Mouse (Mus musculus): ENCODE results near the gene Snip1.

Snip1 gene

DNA sequence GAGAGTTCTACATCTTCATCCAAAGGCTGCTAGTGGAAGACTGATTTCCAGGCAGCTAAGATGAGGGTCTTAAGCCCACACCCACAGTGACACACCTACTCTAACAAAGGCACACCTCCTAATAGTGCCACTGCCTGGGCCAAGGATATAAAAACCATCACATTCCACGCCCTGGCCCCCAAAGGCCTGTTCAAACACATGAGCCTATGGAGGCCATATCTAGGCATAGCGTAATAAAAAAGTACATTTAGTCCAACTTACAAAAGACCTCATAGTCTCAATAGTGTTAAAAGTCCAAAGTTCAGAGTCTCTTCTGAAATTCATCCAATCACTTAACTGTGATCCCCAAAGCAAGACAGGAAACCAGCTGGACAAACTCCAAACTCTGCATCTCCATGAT lies 12.2 kb downstream of the Snip1 start:
- Histone ChIP-seq H3K36me3 (ENCODE audit: control insufficient read depth, insufficient read depth, low read length, poor library complexity, severe bottlenecking) (no peaks in the 10 kb centered on the region; the same call in none of the 2 replicates), H3K27me3 (ENCODE audit: control insufficient read depth, insufficient read depth, low read length, poor library complexity, severe bottlenecking) (no peaks in the 10 kb centered on the region)
- DNase-seq (ENCODE audit: low read depth, low spot score): no peak

DNA sequence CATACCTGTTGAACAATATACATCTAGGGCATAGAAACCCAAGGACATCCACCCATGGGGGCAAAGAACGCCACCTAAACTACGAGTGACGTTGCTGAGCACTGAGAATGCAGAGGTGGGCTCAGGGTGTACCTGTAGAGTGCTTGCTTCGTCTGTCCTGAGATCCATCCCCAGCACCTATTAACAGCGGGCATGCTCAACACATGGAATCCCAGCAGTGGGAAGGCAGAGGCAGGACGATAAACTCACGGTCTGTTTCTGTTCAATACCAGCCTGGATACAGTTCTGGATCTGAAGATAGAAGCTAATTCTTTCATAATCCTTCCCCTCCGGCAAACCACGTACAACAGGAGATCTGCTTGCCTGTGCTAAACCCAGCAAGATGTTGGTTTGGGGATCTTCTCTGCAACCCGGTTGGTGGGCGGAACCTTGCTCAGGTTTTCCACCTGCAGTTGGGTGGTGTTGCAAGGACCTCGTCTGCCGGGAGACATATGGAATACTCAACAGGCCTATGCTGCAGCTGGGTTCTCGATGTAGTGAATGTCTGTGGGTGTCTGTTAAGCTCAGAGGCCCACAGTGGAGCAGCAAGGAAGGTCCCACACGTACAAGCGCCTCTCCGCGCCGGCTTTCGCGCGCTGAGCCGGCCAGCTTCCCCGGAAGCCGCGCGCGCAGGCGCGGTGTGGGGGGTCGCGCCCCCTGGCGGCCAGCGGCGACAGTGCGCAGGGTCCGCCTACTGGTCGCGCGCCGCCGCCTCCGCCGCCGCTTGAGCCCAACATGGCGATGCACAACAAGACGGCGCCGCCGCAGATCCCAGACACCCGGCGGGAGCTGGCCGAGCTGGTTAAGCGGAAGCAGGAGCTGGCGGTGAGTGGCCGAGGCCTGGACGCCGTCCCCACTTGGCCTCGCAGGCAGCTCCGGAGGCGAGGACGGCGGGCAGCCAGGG lies 18.2 kb downstream of the Snip1 start, which contains the start of gene Meaf6:
Gene Meaf6 (plus strand): TSS at position 732 of the 943 bp plus-strand sequence.
- H3K27me3 ChIP-seq (ENCODE audit: control insufficient read depth, insufficient read depth, low read length, poor library complexity, severe bottlenecking): no peaks in the 10 kb centered on the region
- no peaks in the 10 kb centered on the region; the same call in none of the 2 replicates for H3K36me3 ChIP-seq (ENCODE audit: control insufficient read depth, insufficient read depth, low read length, poor library complexity, severe bottlenecking)
- peak; percentile 90 for DNase-seq (ENCODE audit: low read depth, low spot score)

GRCm38 (mm10) chr4:125085346-125085841 lies 18.9 kb downstream of the Snip1 start:
- Histone ChIP-seq H3K36me3 (ENCODE audit: control insufficient read depth, insufficient read depth, low read length, poor library complexity, severe bottlenecking) (no peaks in the 10 kb centered on the region; the same call in none of the 2 replicates), H3K27me3 (ENCODE audit: control insufficient read depth, insufficient read depth, low read length, poor library complexity, severe bottlenecking) (no peaks in the 10 kb centered on the region)
- peak; percentile 61 for DNase-seq (ENCODE audit: low read depth, low spot score)

DNA sequence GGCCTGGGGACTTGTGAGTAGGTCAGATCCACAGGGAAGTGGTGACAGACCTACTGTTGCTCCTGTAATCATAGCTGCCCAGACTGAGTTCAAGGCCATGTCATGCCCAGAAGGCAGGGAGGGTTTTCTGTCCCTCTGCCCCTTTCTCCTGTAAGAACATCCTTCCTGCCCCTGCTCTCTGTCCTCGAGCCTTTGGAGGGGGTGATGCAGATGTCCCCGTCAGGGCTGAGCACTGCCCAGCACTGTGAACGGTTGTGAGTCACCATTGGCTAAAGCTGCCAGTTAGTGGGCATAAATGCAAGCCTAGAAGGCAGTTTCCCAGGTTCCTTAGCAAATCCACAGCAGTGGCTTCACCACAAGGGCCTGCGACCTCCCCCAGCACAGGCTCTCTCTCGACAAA lies 26.6 kb downstream of the Snip1 start:
- no peak for DNase-seq (ENCODE audit: low read depth, low spot score)
- Histone ChIP-seq H3K36me3 (ENCODE audit: control insufficient read depth, insufficient read depth, low read length, poor library complexity, severe bottlenecking) (no peaks in the 10 kb centered on the region; the same call in 1 of the 2 replicates), H3K27me3 (ENCODE audit: control insufficient read depth, insufficient read depth, low read length, poor library complexity, severe bottlenecking) (no peaks in the 10 kb centered on the region)

DNA sequence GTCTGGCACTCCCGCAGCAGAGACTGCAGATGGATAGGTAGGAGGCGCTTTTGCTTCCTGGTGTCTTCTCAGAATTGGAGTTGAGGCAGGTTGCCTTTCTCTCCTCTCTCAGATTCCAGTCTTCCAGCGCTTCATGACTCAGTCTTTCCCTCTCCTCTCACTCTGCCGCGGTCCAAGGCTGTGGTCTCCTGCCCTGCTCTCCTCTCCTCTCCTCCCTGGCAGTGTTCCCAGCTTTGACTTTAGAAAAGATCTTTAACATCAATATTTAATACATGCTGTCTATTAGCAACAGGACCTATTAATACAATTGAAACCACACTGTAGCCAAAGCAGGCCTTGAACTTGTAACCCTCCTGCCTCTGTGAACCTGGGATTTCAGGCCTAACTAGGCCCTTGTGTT lies 29.6 kb downstream of the Snip1 start:
- no peak for DNase-seq (ENCODE audit: low read depth, low spot score)
- Histone ChIP-seq H3K36me3 (ENCODE audit: control insufficient read depth, insufficient read depth, low read length, poor library complexity, severe bottlenecking) (no peaks in the 10 kb centered on the region; the same call in 1 of the 2 replicates), H3K27me3 (ENCODE audit: control insufficient read depth, insufficient read depth, low read length, poor library complexity, severe bottlenecking) (no peaks in the 10 kb centered on the region)

- H3K36me3 ChIP-seq (ENCODE audit: control insufficient read depth, insufficient read depth, low read length, poor library complexity, severe bottlenecking): no peaks in the 10 kb centered on the region
- DNase-seq (ENCODE audit: low read depth, low spot score): no peak
- H3K27me3 ChIP-seq (ENCODE audit: control insufficient read depth, insufficient read depth, low read length, poor library complexity, severe bottlenecking): no peaks in the 10 kb centered on the region
Observed at GRCm38 (mm10) chr4:125097412-125097811, 30.9 kb downstream of the Snip1 start.

DNA sequence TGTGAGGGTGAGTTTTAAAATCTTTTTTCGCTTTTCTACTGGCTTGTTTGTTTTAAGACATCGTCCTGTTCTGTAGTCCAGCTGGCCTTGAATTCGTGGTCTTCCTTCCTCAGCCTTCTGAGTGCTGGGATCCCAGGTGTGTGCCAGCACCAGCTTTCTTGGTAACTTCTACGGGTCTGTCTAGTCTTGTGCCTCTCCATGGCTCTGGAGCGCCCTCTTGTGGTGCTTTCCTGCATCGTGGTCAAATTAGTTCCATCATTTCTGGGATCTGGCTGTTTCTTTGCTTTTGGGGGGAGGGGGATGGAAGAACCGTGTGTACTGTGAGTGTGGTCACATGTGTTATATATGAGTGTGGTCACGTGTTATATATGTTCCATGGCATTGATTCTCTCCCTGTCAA lies 33.0 kb downstream of the Snip1 start:
- Histone ChIP-seq H3K36me3 (ENCODE audit: control insufficient read depth, insufficient read depth, low read length, poor library complexity, severe bottlenecking) (peaks cover 3% of the 10 kb centered on the region; the same call in 1 of the 2 replicates), H3K27me3 (ENCODE audit: control insufficient read depth, insufficient read depth, low read length, poor library complexity, severe bottlenecking) (no peaks in the 10 kb centered on the region)
- peak; percentile 89 for DNase-seq (ENCODE audit: low read depth, low spot score)

- Histone ChIP-seq H3K36me3 (ENCODE audit: control insufficient read depth, insufficient read depth, low read length, poor library complexity, severe bottlenecking) (peaks cover 5% of the 10 kb centered on the region), H3K27me3 (ENCODE audit: control insufficient read depth, insufficient read depth, low read length, poor library complexity, severe bottlenecking) (no peaks in the 10 kb centered on the region)
- no peak for DNase-seq (ENCODE audit: low read depth, low spot score)
Observed at GRCm38 (mm10) chr4:125101334-125101733, 34.9 kb downstream of the Snip1 start.

GRCm38 (mm10) chr4:125105354-125105753 lies 38.9 kb downstream of the Snip1 start:
- DNase-seq (ENCODE audit: low read depth, low spot score): no peak
- H3K27me3 ChIP-seq (ENCODE audit: control insufficient read depth, insufficient read depth, low read length, poor library complexity, severe bottlenecking): no peaks in the 10 kb centered on the region

GRCm38 (mm10) chr4:125114638-125115037 lies 48.2 kb downstream of the Snip1 start:
- peak; percentile 83 for DNase-seq (ENCODE audit: low read depth, low spot score)
- Histone ChIP-seq H3K36me3 (ENCODE audit: control insufficient read depth, insufficient read depth, low read length, poor library complexity, severe bottlenecking) (peaks cover 10% of the 10 kb centered on the region; the same call in 1 of the 2 replicates), H3K27me3 (ENCODE audit: control insufficient read depth, insufficient read depth, low read length, poor library complexity, severe bottlenecking) (no peaks in the 10 kb centered on the region)

More at GRCm38 (mm10) chr4:125105354-125105753, 38.9 kb downstream of the Snip1 start:
- peaks cover 5% of the 10 kb centered on the region for H3K36me3 ChIP-seq (ENCODE audit: control insufficient read depth, insufficient read depth, low read length, poor library complexity, severe bottlenecking)

- H3K36me3 ChIP-seq (ENCODE audit: control insufficient read depth, insufficient read depth, low read length, poor library complexity, severe bottlenecking): peaks cover 14% of the 10 kb centered on the region
- H3K27me3 ChIP-seq (ENCODE audit: control insufficient read depth, insufficient read depth, low read length, poor library complexity, severe bottlenecking): no peaks in the 10 kb centered on the region
- DNase-seq (ENCODE audit: low read depth, low spot score): peak; percentile 42
Observed at GRCm38 (mm10) chr4:125115081-125115480, 48.6 kb downstream of the Snip1 start.

DNA sequence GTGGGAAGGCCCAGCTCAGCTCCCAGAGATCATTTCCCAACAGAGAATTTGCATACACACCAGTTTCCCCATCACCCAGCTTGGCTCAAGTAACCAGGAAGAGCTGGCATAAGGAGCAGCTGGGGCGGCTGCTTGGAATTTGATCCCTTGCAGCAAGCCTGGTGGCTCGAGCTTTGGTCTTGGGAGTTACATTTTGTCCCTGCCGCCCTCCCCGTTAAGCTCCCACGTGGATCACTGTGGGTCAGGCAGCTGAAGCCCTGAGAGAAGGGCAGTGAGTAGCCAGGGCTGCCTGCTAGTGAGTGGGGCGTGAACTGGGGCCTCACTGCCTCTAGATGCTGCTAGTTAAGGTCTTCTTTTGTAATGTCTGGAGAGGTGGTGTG lies 49.2 kb downstream of the Snip1 start:
- no peak for DNase-seq (ENCODE audit: low read depth, low spot score)

DNA sequence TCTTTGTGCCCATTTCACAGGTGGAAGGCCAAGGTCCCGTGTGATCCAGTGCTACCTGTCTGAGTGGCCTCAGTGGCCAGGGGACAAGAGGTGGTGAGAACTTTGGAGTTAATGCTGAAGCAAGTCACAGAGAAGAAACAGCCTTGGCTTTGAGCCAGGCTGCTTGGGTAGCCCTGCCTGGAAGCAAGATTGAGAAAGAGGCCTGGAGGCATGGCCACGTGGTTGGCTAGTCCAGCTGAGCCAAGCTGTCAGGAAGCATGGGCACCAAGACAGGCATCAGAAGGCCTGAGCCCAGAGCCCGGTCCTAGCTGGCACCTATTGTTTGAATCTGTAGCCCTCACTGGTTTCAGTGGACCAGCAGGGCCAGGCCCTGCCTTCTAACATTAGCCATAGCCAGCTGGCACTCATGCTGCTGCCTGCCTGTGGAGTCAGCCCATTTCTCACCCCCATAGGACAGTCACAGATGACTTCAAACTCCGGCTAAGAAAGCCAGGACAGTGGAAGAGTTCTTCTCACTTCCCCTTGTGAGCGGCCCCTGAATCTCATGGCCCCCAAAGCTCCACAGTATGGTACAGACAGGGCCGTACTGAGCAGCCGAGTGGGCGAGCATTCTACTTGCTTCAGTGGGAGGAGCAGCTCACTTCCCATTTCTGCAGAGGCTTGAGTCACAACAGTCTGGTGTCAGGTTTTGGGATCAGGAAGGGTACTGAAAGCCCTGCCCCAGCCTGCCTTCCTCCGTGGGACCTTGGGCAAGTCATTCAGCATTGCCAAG lies 49.8 kb downstream of the Snip1 start:
- H3K27me3 ChIP-seq (ENCODE audit: control insufficient read depth, insufficient read depth, low read length, poor library complexity, severe bottlenecking): no peaks in the 10 kb centered on the region
- H3K36me3 ChIP-seq (ENCODE audit: control insufficient read depth, insufficient read depth, low read length, poor library complexity, severe bottlenecking): peaks cover 17% of the 10 kb centered on the region
- DNase-seq (ENCODE audit: low read depth, low spot score): peak; percentile 84

More for the DNA sequence above, 49.2 kb downstream of the Snip1 start:
- no peaks in the 10 kb centered on the region for H3K27me3 ChIP-seq (ENCODE audit: control insufficient read depth, insufficient read depth, low read length, poor library complexity, severe bottlenecking)
- peaks cover 17% of the 10 kb centered on the region for H3K36me3 ChIP-seq (ENCODE audit: control insufficient read depth, insufficient read depth, low read length, poor library complexity, severe bottlenecking)

- H3K27me3 ChIP-seq (ENCODE audit: control insufficient read depth, insufficient read depth, low read length, poor library complexity, severe bottlenecking): no peaks in the 10 kb centered on the region
- peaks cover 20% of the 10 kb centered on the region for H3K36me3 ChIP-seq (ENCODE audit: control insufficient read depth, insufficient read depth, low read length, poor library complexity, severe bottlenecking)
- DNase-seq (ENCODE audit: low read depth, low spot score): no peak
Observed at GRCm38 (mm10) chr4:125116929-125117328, 50.5 kb downstream of the Snip1 start.
